Mouse (Mus musculus): ENCODE data around the gene 6030498E09Rik. TPM values are rescaled to one million over a fixed set of nuclear protein-coding genes. Genes with fewer than 3 reads are reported as not detected.

The 6030498E09Rik gene
- 0.24 and 0.66 TPM in 2 replicates for polyA plus RNA-seq (2012)

GRCm38 (mm10) chrX:38772478-38772877 is at the start of gene 6030498E09Rik:
Gene 6030498E09Rik (plus strand): TSS chrX:38772671.

Other genes starting within 250 kb of the 6030498E09Rik start
- 7.4 and 8.0 TPM in 2 replicates for gene Cul4b, start 196.5 kb upstream of the 6030498E09Rik start, polyA plus RNA-seq (2012)
- 1.6 and 1.9 TPM in 2 replicates for gene Mcts1, start 172.1 kb upstream of the 6030498E09Rik start, polyA plus RNA-seq (2012)
- 0.23 and 1.1 TPM in 2 replicates for gene C1galt1c1, start 137.6 kb upstream of the 6030498E09Rik start, polyA plus RNA-seq (2012)